Mouse (Mus musculus) cerebellum, adult 2 months (tissue): ENCODE results near the gene Scel.

ENCODE experiments used
- CTCF ChIP-seq: fragments of 200-500 bp; IDR thresholded peaks from 2 replicates; pipeline ENCODE4 v1.5.1; 2011; ENCODE audit warnings: low read depth, mild to moderate bottlenecking, control low read depth, low read length, moderate library complexity, borderline replicate concordance; ENCODE audit not compliant: insufficient read depth
- POLR2A ChIP-seq: fragments of 200-500 bp; IDR thresholded peaks from 2 replicates; pipeline ENCODE4 v1.6.1; 2011; ENCODE audit warnings: low read length, control low read depth, borderline replicate concordance; ENCODE audit not compliant: insufficient read depth

- no peak for TF ChIP-seq CTCF
- TF ChIP-seq POLR2A, result no peak
Observed at GRCm38 (mm10) chr14:103471806-103472553, 41.2 kb upstream of the Scel start.
